Mouse (Mus musculus): Measurements from ENCODE around the gene Gm20388. TPM values are rescaled to one million over a fixed set of nuclear protein-coding genes. Genes with fewer than 3 reads are reported as not detected.

Gm20388 gene
- polyA plus RNA-seq, 1 experiment from 2014 or later = not detected

DNA sequence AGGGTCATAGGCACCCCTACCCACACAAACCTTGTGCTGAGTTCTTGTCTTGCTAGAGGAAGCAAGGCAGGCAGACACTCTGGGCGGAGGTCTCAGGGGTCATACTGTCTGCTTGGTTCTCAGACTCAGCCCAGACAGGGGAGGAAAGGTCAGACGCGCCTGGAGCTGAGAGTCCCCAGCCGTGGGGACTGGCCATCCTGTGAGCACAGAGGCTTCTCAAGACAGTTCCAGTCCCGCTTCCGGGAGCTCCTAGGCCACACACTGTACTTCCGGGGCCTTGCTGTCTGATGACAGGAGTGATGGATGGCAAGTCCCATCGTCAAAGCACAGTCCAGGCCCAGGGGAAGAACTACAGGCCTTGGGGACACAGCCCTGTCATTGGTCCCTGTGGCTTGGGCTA is 1261.9 kb downstream of the Gm20388 start:
- Histone ChIP-seq H3K4me3 (replicated peaks) (no peak overlapping the region), H3K9me3 (replicated peaks) (no peaks in the 10 kb centered on the region), H3K9ac (no peak overlapping the region), H3K27ac (no peak overlapping the region), H3K4me1 (replicated peaks) (peaks cover 12% of the 10 kb centered on the region), H3K4me2 (no peak overlapping the region), H3K36me3 (no peaks in the 10 kb centered on the region), H3K27me3 (no peaks in the 10 kb centered on the region)
- WGBS (ENCODE audit: insufficient replicate concordance) = 62% methylated on average over 8 of the region's 8 CpGs
- DNase-seq (no peak), ATAC-seq (ENCODE audit: low read depth) (no peak)

DNA sequence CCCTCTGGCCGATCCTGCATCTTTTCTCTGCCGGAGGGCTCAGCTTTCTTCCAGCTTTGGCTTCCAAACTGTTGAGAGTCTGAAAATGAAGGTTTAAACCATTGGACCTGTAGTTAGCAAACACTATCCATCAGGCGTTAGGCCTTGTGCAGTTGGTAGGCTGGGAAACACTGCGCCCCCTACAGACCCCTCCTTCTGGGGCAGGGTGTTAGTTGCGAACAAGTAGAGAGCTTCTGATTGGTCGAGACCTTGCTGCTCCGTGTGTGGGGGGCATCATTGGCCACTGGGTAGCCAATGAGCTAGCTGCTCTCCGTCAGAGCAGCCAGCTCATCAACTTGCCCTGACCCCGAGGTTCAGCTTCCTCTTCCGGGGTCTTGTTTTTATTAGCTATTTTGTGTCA is 1263.5 kb downstream of the Gm20388 start:
- Histone ChIP-seq H3K4me3 (replicated peaks) (no peak overlapping the region), H3K9ac (no peak overlapping the region), H3K4me1 (replicated peaks) (peaks cover 12% of the 10 kb centered on the region), H3K36me3 (no peaks in the 10 kb centered on the region), H3K4me2 (no peak overlapping the region), H3K27ac (no peak overlapping the region), H3K9me3 (replicated peaks) (no peaks in the 10 kb centered on the region), H3K27me3 (no peaks in the 10 kb centered on the region)
- peak; percentile 8 for DNase-seq
- WGBS (ENCODE audit: insufficient replicate concordance) = 59% methylated on average over 10 of the region's 10 CpGs
- no peak for ATAC-seq (ENCODE audit: low read depth)

DNA sequence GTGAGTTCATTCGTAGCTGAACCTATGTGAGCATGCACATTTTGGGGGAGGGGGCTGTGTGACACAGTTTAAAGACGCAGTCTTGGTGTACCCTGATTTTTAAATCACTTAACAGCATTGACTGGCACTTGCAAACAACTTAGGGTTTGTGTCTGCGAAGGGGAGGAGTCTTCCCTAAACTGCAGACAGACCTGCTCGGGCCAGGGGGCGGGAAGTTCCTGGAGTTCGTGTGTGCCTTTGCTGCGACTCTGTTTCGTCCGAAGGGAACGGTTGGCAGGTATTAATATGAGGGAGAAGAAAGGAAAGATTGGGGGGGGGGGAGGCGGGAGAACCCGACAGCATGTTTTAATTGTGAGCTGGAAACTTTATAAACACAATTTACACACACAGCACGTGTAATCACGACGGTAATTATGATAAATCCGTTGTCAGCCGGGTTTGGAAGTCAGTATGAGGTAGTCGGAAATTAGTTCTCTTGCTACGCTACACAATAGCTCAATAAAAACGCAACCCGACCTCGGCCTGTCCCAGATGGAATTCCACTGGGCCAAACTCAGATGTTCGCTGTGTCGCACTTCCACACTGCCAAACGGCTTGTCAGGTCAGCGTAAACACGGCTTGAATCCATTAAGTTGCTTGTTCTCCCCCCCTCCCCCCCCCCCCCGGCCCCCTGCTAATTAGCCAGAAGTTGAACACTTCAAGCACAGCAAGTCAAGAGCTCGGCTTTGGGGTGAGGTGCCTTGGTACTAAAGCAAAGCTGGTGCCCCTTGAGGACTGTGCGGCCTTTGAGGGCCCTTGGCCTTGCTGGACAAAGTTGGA is 1264.3 kb downstream of the Gm20388 start:
- Histone ChIP-seq H3K4me2 (no peak overlapping the region), H3K9ac (no peak overlapping the region), H3K4me3 (replicated peaks) (no peak overlapping the region), H3K27me3 (no peaks in the 10 kb centered on the region), H3K4me1 (replicated peaks) (peaks cover 12% of the 10 kb centered on the region), H3K9me3 (replicated peaks) (no peaks in the 10 kb centered on the region), H3K27ac (no peak overlapping the region), H3K36me3 (no peaks in the 10 kb centered on the region)
- 64% methylated on average over 30 of the region's 30 CpGs for WGBS (ENCODE audit: insufficient replicate concordance)
- no peak for ATAC-seq (ENCODE audit: low read depth)
- no peak for DNase-seq

DNA sequence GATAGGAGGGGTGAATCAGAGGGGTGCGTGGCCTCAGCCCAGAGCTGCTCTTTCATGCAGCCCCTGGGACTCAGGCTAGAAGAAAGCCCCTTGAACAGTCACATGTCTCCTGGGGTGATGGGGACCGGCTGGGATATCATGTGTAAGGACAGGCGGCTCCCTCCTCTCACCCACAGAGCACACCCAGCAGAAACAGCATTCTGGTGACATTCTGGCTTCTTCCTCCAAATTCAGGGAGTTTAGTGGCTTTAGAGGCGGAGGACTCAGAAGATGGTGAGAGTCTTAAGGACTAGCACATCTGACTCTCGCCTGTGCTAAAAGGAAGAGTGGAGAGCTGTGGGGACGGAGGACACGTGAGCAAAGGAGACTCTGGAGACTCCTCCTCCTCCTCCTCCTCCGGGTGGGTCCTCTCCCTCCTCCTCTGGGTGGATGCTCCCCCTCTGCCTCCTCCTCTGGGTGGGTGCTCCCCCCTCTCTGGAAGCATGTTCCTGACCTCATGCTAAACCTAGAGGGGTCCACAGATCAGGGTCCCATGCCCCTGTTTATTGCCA is 1265.0 kb downstream of the Gm20388 start:
- DNase-seq (no peak), ATAC-seq (ENCODE audit: low read depth) (no peak)
- Histone ChIP-seq H3K9ac (no peak overlapping the region), H3K36me3 (no peaks in the 10 kb centered on the region), H3K27ac (no peak overlapping the region), H3K27me3 (no peaks in the 10 kb centered on the region), H3K9me3 (replicated peaks) (no peaks in the 10 kb centered on the region), H3K4me3 (replicated peaks) (no peak overlapping the region), H3K4me1 (replicated peaks) (peaks cover 7% of the 10 kb centered on the region), H3K4me2 (no peak overlapping the region)
- WGBS (ENCODE audit: insufficient replicate concordance) = 66% methylated on average over 8 of the region's 8 CpGs

DNA sequence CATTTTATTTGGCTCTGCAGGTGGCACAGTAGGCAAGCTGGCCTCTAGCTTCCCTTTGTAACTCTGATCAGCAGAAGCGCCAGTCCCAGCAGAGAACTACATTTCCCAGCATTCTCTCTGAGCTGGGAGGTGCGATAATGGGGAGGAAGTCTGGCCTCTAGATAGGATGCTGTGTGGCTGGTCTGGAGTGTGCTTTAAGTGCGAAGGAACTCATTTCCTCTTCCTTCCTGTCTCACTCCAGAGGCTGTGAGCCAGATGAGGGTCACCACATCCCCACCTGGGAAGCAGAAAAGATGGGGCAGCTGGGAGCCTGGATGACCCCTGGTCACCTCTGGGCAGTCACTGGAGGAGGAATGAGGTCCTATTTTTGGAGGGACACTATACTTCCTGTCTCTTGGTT is 1265.7 kb downstream of the Gm20388 start:
- no peak for DNase-seq
- Histone ChIP-seq H3K36me3 (no peaks in the 10 kb centered on the region), H3K9me3 (replicated peaks) (no peaks in the 10 kb centered on the region), H3K27ac (no peak overlapping the region), H3K4me1 (replicated peaks) (peaks cover under 1% of the 10 kb centered on the region), H3K27me3 (no peaks in the 10 kb centered on the region), H3K4me2 (no peak overlapping the region), H3K9ac (no peak overlapping the region), H3K4me3 (replicated peaks) (no peak overlapping the region)
- 3% methylated on average over 3 of the region's 3 CpGs for WGBS (ENCODE audit: insufficient replicate concordance)
- ATAC-seq (ENCODE audit: low read depth) = no peak

DNA sequence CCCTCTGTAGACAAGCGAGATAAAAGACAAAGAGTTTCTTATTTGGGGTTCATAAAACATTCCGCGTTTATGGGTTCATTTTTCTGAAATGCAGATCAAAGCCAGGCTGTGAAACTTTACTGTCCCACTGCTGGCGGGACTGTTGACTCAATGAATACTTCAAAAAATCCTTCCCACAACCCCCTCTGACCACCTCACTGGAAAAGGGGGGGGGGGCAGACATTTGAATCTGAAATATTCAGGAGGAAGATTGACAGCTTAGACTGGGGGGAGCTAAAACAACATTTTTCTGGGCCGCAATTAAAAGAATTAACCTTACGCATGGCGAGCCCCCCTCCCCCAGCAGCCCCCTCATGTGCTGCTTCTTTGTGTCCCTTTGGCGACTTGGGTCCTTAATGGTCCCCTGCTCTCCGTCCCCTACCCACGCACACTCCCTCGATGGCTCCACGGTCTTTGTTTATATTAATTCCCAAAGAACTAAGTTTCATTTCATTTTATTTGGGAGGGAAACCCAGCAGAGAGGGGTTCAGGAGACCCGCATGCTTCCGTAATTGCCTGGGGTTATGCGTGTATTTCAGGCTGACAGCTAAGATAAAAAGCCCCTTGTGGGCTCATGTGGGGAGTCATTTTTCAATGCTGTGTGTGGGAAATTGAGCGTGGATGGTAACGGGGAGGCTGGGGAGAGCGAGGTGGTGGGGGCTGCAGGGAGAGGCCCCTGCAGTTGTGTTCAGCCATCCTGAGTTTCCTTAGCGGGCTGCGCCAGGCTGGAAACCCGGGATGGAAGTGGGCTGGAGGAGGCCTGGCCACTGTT is 1270.0 kb downstream of the Gm20388 start:
- H3K4me3 ChIP-seq (replicated peaks) = no peak overlapping the region
- H3K27ac ChIP-seq = no peak overlapping the region
- no peaks in the 10 kb centered on the region for H3K9me3 ChIP-seq (replicated peaks)
- no peaks in the 10 kb centered on the region for H3K27me3 ChIP-seq
- no peaks in the 10 kb centered on the region for H3K36me3 ChIP-seq
- no peak overlapping the region for H3K4me2 ChIP-seq
- no peak for DNase-seq
- no peak for ATAC-seq (ENCODE audit: low read depth)
- no peak overlapping the region for H3K9ac ChIP-seq
- H3K4me1 ChIP-seq (replicated peaks) = no peaks in the 10 kb centered on the region
- WGBS (ENCODE audit: insufficient replicate concordance) = 73% methylated on average over 21 of the region's 21 CpGs

DNA sequence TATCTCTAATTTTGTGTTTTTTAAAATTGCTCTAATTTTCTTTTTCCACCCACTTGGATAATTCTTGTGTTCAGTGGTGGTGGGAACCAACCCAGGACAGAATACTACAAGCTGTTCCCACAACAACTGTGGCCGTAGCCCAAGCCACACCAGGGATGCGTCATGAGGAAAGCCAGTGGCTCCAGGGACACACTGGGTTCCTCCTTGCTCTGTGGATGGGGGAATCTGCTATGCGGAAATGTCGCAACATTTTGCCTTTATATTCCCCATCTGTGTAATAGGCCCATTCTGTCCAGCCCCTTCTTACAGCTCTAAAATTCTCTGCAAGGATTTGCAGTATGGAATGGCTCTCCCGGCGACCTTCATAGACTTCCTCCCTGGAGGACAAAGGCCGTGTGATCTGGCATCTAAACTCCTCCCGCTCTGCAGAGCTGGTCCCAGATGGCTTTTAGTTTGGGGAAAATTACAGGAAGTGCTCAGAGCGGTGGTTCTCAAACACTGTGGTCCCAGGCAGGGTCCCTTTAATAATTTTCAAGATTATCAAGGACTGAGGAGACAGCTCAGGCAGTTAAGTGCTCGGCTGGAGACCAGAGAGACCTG is 1270.7 kb downstream of the Gm20388 start:
- Histone ChIP-seq H3K9me3 (replicated peaks) (no peaks in the 10 kb centered on the region), H3K4me1 (replicated peaks) (no peaks in the 10 kb centered on the region), H3K4me2 (no peak overlapping the region), H3K27me3 (no peaks in the 10 kb centered on the region), H3K9ac (no peak overlapping the region), H3K4me3 (replicated peaks) (no peak overlapping the region), H3K36me3 (no peaks in the 10 kb centered on the region), H3K27ac (no peak overlapping the region)
- no peak for ATAC-seq (ENCODE audit: low read depth)
- WGBS (ENCODE audit: insufficient replicate concordance) = 53% methylated on average over 10 of the region's 10 CpGs
- DNase-seq = no peak

DNA sequence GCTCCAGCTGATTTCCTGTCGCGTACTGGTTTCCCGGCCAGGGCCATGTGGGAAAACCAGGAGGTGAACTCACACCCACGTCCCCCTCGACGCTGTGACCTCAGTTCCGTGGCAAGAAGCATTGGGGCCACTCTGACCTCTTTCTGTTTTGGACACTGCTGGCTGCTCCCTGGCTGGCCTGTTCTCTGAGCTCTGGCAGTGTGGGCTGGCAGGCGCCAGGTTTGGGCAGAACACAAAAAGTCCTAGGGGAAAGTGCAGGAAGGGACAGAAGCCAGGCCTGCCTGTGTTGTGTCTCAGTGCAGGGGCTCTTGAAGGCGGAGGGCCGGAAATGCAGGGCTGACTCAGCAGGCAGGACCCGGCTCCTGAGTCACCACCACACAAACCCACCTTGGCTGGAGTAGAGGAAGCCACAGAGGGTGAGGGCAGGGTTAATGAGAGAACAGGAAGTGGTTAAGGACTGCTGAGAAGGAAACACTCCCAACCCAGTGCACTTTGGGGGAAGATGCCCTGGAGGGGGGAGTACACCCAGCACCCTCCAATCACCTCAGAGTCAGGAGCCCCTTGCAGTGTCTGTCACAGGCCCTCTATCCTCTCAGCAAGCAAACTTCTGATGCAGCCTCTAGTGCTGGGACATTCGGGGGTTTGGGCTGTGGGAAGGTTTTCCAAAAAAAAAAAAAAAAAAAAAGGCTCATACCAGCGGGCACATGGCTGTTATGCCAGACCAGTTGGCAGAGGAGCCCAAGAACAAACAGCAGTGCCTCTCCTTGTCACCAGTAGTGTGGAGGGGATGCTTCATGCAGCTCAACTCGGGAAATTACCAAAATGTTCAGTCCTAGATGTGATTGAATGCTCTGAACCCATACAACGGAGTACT is 1277.1 kb downstream of the Gm20388 start:
- DNase-seq (peak; percentile 18), ATAC-seq (ENCODE audit: low read depth) (peak; percentile 36; the same call in 1 of the 2 replicates)
- Histone ChIP-seq H3K36me3 (no peaks in the 10 kb centered on the region), H3K4me1 (replicated peaks) (0 out of 2 replicates have a peak, but pooled peaks cover 4% of the 10 kb centered on the region), H3K4me3 (replicated peaks) (no peak overlapping the region), H3K9ac (no peak overlapping the region), H3K27ac (no peak overlapping the region), H3K4me2 (no peak overlapping the region), H3K27me3 (peaks cover 32% of the 10 kb centered on the region; the same call in 1 of the 2 replicates), H3K9me3 (replicated peaks) (no peaks in the 10 kb centered on the region)
- WGBS (ENCODE audit: insufficient replicate concordance) = 24% methylated on average over 15 of the region's 15 CpGs

DNA sequence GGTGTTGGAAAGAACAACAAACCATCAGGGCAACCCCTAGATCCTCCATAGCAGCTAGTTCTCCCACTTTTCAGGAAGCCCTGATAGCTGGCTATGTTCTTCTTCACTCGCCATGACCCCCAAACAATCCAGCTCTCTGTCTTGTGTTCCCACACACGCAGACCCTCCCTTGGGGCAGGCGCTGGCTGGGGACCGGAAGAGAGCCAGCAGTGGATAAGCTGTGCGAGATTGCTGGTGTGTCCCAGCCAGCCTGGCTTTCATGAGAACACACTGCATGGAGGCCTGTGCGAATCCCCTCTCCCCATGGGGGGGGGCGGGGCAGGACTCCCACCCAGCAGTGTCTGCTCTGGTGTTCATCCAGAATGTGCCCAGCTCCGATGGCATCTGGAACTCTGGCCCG is 1278.4 kb downstream of the Gm20388 start:
- Histone ChIP-seq H3K36me3 (no peaks in the 10 kb centered on the region), H3K9ac (no peak overlapping the region), H3K4me1 (replicated peaks) (0 out of 2 replicates have a peak, but pooled peaks cover 4% of the 10 kb centered on the region), H3K4me3 (replicated peaks) (no peak overlapping the region), H3K27me3 (peaks cover 37% of the 10 kb centered on the region; the same call in 1 of the 2 replicates), H3K9me3 (replicated peaks) (no peaks in the 10 kb centered on the region), H3K27ac (no peak overlapping the region), H3K4me2 (no peak overlapping the region)
- 46% methylated on average over 9 of the region's 9 CpGs for WGBS (ENCODE audit: insufficient replicate concordance)
- DNase-seq (no peak), ATAC-seq (ENCODE audit: low read depth) (no peak)

DNA sequence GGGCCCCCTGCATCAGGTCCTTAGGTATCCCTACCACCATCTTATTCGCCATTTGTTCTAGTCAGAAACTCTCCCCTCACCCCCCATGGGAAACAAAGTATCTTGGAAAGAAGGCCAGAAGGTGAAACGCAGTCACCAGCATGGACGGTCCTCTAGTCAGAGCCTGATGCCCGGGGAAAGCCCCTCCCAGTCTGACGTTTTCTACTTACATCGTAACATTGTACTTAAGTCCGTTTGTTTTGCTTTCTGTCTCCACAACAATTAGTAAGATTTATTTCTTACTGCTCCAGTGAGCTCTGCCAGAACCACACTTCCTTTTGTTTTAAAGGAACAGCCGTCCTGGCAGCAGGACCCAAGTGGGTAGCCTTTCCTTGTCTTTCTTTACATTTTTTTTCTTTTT is 1281.8 kb downstream of the Gm20388 start:
- DNase-seq (no peak), ATAC-seq (ENCODE audit: low read depth) (no peak)
- Histone ChIP-seq H3K27me3 (peaks cover 41% of the 10 kb centered on the region; the same call in 1 of the 2 replicates), H3K27ac (no peak overlapping the region), H3K4me3 (replicated peaks) (no peak overlapping the region), H3K9me3 (replicated peaks) (no peaks in the 10 kb centered on the region), H3K9ac (no peak overlapping the region), H3K36me3 (no peaks in the 10 kb centered on the region), H3K4me1 (replicated peaks) (0 out of 2 replicates have a peak, but pooled peaks cover 1% of the 10 kb centered on the region), H3K4me2 (no peak overlapping the region)
- WGBS (ENCODE audit: insufficient replicate concordance) = 29% methylated on average over 8 of the region's 8 CpGs

Data from liver, embryonic 13.5 days (tissue).